ENCODE assay signal across 7 mouse cellular contexts in the genomic region with DNA sequence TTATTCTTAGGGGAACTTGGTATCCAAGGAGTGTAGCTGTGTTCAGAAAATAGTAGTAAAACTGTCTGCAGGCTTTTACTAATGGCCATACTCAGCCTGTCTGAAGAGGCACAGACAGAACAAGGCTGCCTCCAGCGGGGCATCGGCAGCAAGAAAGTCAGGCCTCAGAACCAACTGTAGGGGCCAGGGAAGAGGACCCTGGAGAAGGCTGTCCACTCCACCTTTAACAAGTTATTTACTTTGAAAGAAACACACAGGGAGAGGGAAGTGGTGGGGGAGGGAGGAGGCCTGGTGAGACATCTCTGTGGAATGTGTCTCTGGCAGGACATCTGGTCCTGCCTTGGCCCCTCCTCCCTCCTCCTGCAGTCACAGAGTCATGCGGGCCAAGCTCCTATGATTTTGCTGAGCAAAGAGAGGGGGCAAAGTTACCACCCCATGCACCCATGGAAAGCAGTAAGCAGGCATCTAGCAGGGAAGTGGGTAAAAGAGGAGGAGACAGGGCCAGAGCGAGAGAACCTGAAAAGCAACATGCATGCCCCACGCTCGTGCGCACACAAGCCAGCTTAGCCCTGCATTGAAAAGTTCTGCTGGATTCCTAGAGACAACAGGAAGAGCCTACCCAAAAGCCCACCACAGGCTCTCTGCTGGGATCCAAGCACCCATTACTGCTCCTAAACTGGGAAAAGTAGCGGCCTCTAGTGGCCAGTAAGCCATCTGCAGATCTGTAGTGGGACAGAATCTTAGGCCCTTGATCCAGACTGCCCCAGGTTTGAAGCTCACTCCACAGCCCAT. TPM values are rescaled to one million over a fixed set of nuclear protein-coding genes. Genes with fewer than 3 reads are reported as not detected.
DNase-seq lines count a peak whose midpoint lies in the region; ATAC-seq lines count a peak whose summit lies in the region.

No protein-coding gene starts in this region.

- H3K4me1 ChIP-seq in hindbrain, embryonic 15.5 days (replicated peaks) = peaks cover 16% of the 10 kb centered on the region

- DNase-seq in cerebellum, postnatal 14 days = peak; percentile 76 to 79
- DNase-seq in gastrocnemius, adult 18-20 months (ENCODE audit: low spot score) = peak; percentile 91
- DNase-seq in left cerebral cortex, postnatal 25 days (ENCODE audit: low spot score in 2 of 2) = peak; percentile 65 to 66
- peak; percentile 62 for DNase-seq in right cerebral cortex, postnatal 14 days

- no peak overlapping the region for H3K4me2 ChIP-seq in hindbrain, embryonic 15.5 days

- H3K27me3 ChIP-seq in hindbrain, embryonic 15.5 days = no peaks in the 10 kb centered on the region

- 21% methylated on average over 7 of the region's 8 CpGs for WGBS in hindbrain, embryonic 15.5 days

- no peak overlapping the region for H3K9ac ChIP-seq in hindbrain, embryonic 15.5 days

- peak; percentile 5 for ATAC-seq in activated CD4-positive, CD25-positive, alpha-beta regulatory T cell, adult 4 months
- peak; percentile 15; the same call in 1 of the 2 replicates for ATAC-seq in hindbrain, embryonic 15.5 days (ENCODE audit: low FRiP score, low read depth)
- ATAC-seq in megakaryocyte progenitor cell, adult 5-6 weeks (replicated peaks; ENCODE audit: poor library complexity) = peak; percentile 58

- peak overlapping the region; percentile 59 for H3K27ac ChIP-seq in hindbrain, embryonic 15.5 days (replicated peaks)

- H3K4me3 ChIP-seq in hindbrain, embryonic 15.5 days = no peak overlapping the region

- intact Hi-C loops in left cerebral cortex, postnatal 25 days (cut with DNase I) = loop anchor here (2.0 to 5.0 kb wide), 2 partner anchors 17 to 43 kb away; a partner anchor contains a TSS

- no peaks in the 10 kb centered on the region for H3K9me3 ChIP-seq in hindbrain, embryonic 15.5 days

- no peaks in the 10 kb centered on the region for H3K36me3 ChIP-seq in hindbrain, embryonic 15.5 days

RNA-seq across cellular contexts. Expression of a gene that starts 12.2 kb away (rescaled TPM):
- 1 to 10 TPM; 3.2 to 3.5 TPM for polyA plus RNA-seq in activated CD4-positive, CD25-positive, alpha-beta regulatory T cell, adult 4 months (2017; shearing (Covaris generic))
- 10 to 100 TPM; 25.9 to 30.8 TPM for total RNA-seq in gastrocnemius, adult 18-20 months (2021)
- 1.2 TPM in 2 replicates for polyA plus RNA-seq in hindbrain, embryonic 15.5 days (2015; fragmentation: Nextera tagmentation; extraction: Ambion mirVana)
- 1 to 10 TPM; 4.1 to 4.6 TPM for total RNA-seq in left cerebral cortex, postnatal 25 days (2021)
- 0.17 and 1.4 TPM in 2 replicates for total RNA-seq in megakaryocyte progenitor cell, adult 5-6 weeks (2015)
- total RNA-seq in megakaryocyte progenitor cell, adult 5-6 weeks (2017) = 0.33 TPM in 1 of 2 replicates, not detected in the other

RNA-seq across cellular contexts. Expression of a gene that starts 16.9 kb away (rescaled TPM):
- 10 to 100 TPM; 62.9 to 76.7 TPM for polyA plus RNA-seq in activated CD4-positive, CD25-positive, alpha-beta regulatory T cell, adult 4 months (2017; shearing (Covaris generic))
- 10 to 100 TPM; 96.0 to 99.4 TPM for total RNA-seq in gastrocnemius, adult 18-20 months (2021)
- polyA plus RNA-seq in hindbrain, embryonic 15.5 days (2015; fragmentation: Nextera tagmentation; extraction: Ambion mirVana) = 46.3 and 47.4 TPM in 2 replicates
- total RNA-seq in left cerebral cortex, postnatal 25 days (2021) = 10 to 100 TPM; 58.4 to 59.6 TPM
- total RNA-seq in megakaryocyte progenitor cell, adult 5-6 weeks (2015) = 154 and 191 TPM in 2 replicates
- 131 and 135 TPM in 2 replicates for total RNA-seq in megakaryocyte progenitor cell, adult 5-6 weeks (2017)

RNA-seq across cellular contexts. Expression of a gene that starts 50.7 kb away (rescaled TPM):
- 10 to 100 TPM; 67.7 to 82.4 TPM for polyA plus RNA-seq in activated CD4-positive, CD25-positive, alpha-beta regulatory T cell, adult 4 months (2017; shearing (Covaris generic))
- total RNA-seq in gastrocnemius, adult 18-20 months (2021) = 100 to 1,000 TPM in 1 of 2 experiments, 10 to 100 TPM in 1; 95.9 to 106 TPM
- polyA plus RNA-seq in hindbrain, embryonic 15.5 days (2015; fragmentation: Nextera tagmentation; extraction: Ambion mirVana) = 109 and 110 TPM in 2 replicates
- 100 to 1,000 TPM; 366 to 382 TPM for total RNA-seq in left cerebral cortex, postnatal 25 days (2021)
- 32.6 and 37.1 TPM in 2 replicates for total RNA-seq in megakaryocyte progenitor cell, adult 5-6 weeks (2015)
- 49.7 and 66.8 TPM in 2 replicates for total RNA-seq in megakaryocyte progenitor cell, adult 5-6 weeks (2017)

Comparison
In these comparisons a context has a peak if more than half of its experiments do, and no peak if none do; other contexts are left out.
1. ATAC-seq: peak in every context shown above with its lines; median percentile 58 in megakaryocyte progenitor cell, adult 5-6 weeks; 15 in hindbrain, embryonic 15.5 days; 5 in activated CD4-positive, CD25-positive, alpha-beta regulatory T cell, adult 4 months.
2. RNA of a gene that starts 12.2 kb away (total RNA-seq): 25.9 to 30.8 TPM in gastrocnemius, adult 18-20 months; 4.1 to 4.6 TPM in left cerebral cortex, postnatal 25 days and 0.17 to 1.4 TPM in megakaryocyte progenitor cell, adult 5-6 weeks; every median in the first group is over 4 times any median in the second.
3. Peak in every context shown above with its lines, with median percentiles within 50 percentile points of each other: DNase-seq.